Mouse (Mus musculus) limb, embryonic 14.5 days (tissue): ENCODE data around the gene Lpar6. TPM values are rescaled to one million over a fixed set of nuclear protein-coding genes. Genes with fewer than 3 reads are reported as not detected.

Experiments
- ATAC-seq: fragments of 200-750 bp; cut with Nextera tagmentation; 2 replicates; pipeline ENCODE4 v1.8.0; 2017; ENCODE audit warnings: low read depth, moderate number of reproducible peaks, moderate TSS enrichment; ENCODE audit not compliant: low FRiP score
- DNase-seq: peaks from one replicate; pipeline ENCODE4 v3.0.0-alpha.2; 2015; ENCODE audit warnings: low spot score
- H3K27ac ChIP-seq: fragments of 300-500 bp; sonication (generic); replicated peaks from 2 replicates; pipeline ENCODE4 v1.5.1; 2014; ENCODE audit warnings: low read depth, mild to moderate bottlenecking, low read length, moderate library complexity, mixed read lengths
- H3K27me3 ChIP-seq: fragments of 300-500 bp; sonication (generic); 2 replicates; pipeline ENCODE4 v1.6.1; 2014; ENCODE audit warnings: low read length, mixed read lengths; ENCODE audit not compliant: control insufficient read depth, insufficient read depth
- H3K36me3 ChIP-seq: fragments of 300-500 bp; sonication (generic); 2 replicates; pipeline ENCODE4 v1.6.1; 2014; ENCODE audit warnings: mild to moderate bottlenecking, low read length, moderate library complexity, mixed read lengths; ENCODE audit not compliant: control insufficient read depth, insufficient read depth
- H3K4me1 ChIP-seq: fragments of 300-500 bp; sonication (generic); 2 replicates; pipeline ENCODE4 v1.6.1; 2014; ENCODE audit warnings: antibody characterized with exemption, low read length, mixed read lengths; ENCODE audit not compliant: control insufficient read depth, insufficient read depth
- H3K4me2 ChIP-seq: fragments of 300-500 bp; sonication (generic); replicated peaks from 2 replicates; pipeline ENCODE4 v1.6.1; 2014; ENCODE audit warnings: low read depth, mild to moderate bottlenecking, low read length, moderate library complexity; ENCODE audit not compliant: severe bottlenecking
- H3K4me3 ChIP-seq: fragments of 300-500 bp; sonication (generic); replicated peaks from 2 replicates; pipeline ENCODE4 v1.5.1; 2014; ENCODE audit warnings: low read length
- H3K9ac ChIP-seq: fragments of 300-500 bp; sonication (generic); 2 replicates; pipeline ENCODE4 v1.6.1; 2014; ENCODE audit warnings: mild to moderate bottlenecking, low read depth, low read length, moderate library complexity; ENCODE audit not compliant: severe bottlenecking
- H3K9me3 ChIP-seq: fragments of 300-500 bp; sonication (generic); 2 replicates; pipeline ENCODE4 v1.6.1; 2016; ENCODE audit warnings: low read length; ENCODE audit not compliant: control insufficient read depth
- POLR2A ChIP-seq: fragments of 200-500 bp; IDR thresholded peaks from 2 replicates; pipeline ENCODE4 v1.8.0; 2012; ENCODE audit warnings: inconsistent platforms, mild to moderate bottlenecking, moderate library complexity, borderline replicate concordance; ENCODE audit not compliant: insufficient read depth, insufficient read length; ENCODE audit errors: extremely low read depth
- WGBS: fragments of 180-500 bp; shearing (Covaris S2); extraction: QIAGEN DNeasy Blood & Tissue Kit; methylation state at CpG from one replicate; pipeline ENCODE4 v1.1.7; 2014; 5-methylcytosine and 5-hydroxymethylcytosine counted together
- polyA plus RNA-seq, 2 experiments: library from polyadenylated mRNA; depleted of rRNA in 1 of 2; stranded (reverse) in 1 of 2; unstranded in 1 of 2; fragments of >200 nt; fragmentation: Nextera tagmentation in 1 of 2; extraction: Ambion mirVana in 1 of 2; gene quantifications; 2 replicates each; pipeline versions ENCODE4 v1.2.1 to v1.2.3; 2012 to 2014

The Lpar6 gene
- polyA plus RNA-seq, 2 experiments, result 9.2 to 12.6 TPM

DNA sequence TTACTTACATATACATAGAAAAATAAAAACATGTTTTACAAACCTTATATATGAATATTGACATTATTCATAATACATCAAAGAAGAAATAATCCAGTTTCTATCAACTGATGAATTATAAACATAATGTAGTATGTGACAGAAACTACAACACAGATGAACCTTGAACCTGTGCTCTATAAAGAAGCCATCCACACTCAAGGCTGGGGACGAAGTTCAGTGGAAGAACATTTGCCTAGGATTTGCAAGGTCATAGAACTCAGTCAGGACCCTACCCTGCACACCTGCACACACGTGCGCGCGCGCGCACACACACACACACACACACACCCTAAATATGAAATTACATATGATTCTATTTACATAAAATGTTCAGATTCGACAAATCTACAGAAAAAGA, 27.5 kb upstream of the Lpar6 start:
- Histone ChIP-seq H3K36me3 (peaks cover 3% of the 10 kb centered on the region; the same call in 1 of the 2 replicates), H3K27ac (no peak overlapping the region), H3K4me3 (no peak overlapping the region), H3K4me2 (no peak overlapping the region), H3K9me3 (no peaks in the 10 kb centered on the region), H3K4me1 (no peaks in the 10 kb centered on the region), H3K9ac (no peak overlapping the region), H3K27me3 (no peaks in the 10 kb centered on the region)
- no peak for DNase-seq
- WGBS, result 91% methylated on average over 8 of the region's 8 CpGs
- TF ChIP-seq POLR2A, result no peak
- ATAC-seq, result no peak

DNA sequence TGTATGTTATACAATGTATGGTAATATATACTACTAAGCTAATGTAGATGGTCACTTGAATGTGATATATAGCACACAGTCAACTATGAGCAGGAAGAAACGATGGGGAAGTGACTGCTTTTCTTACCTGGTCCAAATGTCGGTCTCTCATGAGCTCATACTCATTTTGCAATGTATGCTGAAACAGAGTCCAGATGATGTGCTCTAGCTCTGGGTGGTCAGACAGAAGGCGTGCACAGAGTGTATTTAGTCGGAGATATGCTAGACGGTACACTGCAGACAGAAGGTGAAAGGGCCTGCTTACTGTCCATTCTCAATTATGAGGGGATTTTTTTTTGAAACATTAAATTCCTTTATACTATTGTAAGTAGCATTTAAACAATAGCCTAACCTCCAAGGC, 26.2 kb upstream of the Lpar6 start:
- no peak overlapping the region for H3K4me2 ChIP-seq
- H3K27ac ChIP-seq, result no peak overlapping the region
- H3K4me1 ChIP-seq, result no peaks in the 10 kb centered on the region
- no peaks in the 10 kb centered on the region for H3K36me3 ChIP-seq
- ATAC-seq (no peak), DNase-seq (no peak)
- TF ChIP-seq POLR2A, result no peak
- no peaks in the 10 kb centered on the region for H3K9me3 ChIP-seq
- no peak overlapping the region for H3K9ac ChIP-seq
- H3K27me3 ChIP-seq, result no peaks in the 10 kb centered on the region
- 87% methylated on average over 5 of the region's 5 CpGs for WGBS
- H3K4me3 ChIP-seq, result no peak overlapping the region

DNA sequence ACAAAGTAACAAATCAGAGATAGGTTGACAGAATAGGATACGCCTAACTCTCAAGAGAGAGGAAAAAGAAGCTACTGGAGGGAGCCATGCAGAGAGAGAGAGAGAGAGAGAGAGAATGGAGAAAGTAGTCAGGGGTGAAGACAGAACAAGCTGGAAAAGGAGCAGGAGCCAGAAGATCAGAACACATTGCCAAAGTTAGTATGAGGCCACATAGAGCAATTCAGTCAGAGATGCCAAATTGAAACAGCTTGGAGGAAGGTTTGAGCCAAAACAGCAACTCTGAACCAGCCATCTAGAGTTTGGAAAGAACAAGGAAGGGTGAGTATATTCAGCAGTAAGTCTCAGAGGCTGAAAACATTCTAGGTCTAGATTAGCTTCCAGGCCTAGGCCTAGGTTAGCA, 20.6 kb upstream of the Lpar6 start:
- ATAC-seq (no peak), DNase-seq (no peak)
- H3K9me3 ChIP-seq, result no peaks in the 10 kb centered on the region
- no peaks in the 10 kb centered on the region for H3K27me3 ChIP-seq
- H3K9ac ChIP-seq, result no peak overlapping the region
- no peak overlapping the region for H3K4me2 ChIP-seq
- H3K36me3 ChIP-seq, result no peaks in the 10 kb centered on the region
- H3K4me1 ChIP-seq, result no peaks in the 10 kb centered on the region
- H3K27ac ChIP-seq, result no peak overlapping the region
- whole genome bisulfite sequencing, result 100% methylated on average over 1 of the region's 1 CpGs
- no peak overlapping the region for H3K4me3 ChIP-seq
- no peak for TF ChIP-seq POLR2A

DNA sequence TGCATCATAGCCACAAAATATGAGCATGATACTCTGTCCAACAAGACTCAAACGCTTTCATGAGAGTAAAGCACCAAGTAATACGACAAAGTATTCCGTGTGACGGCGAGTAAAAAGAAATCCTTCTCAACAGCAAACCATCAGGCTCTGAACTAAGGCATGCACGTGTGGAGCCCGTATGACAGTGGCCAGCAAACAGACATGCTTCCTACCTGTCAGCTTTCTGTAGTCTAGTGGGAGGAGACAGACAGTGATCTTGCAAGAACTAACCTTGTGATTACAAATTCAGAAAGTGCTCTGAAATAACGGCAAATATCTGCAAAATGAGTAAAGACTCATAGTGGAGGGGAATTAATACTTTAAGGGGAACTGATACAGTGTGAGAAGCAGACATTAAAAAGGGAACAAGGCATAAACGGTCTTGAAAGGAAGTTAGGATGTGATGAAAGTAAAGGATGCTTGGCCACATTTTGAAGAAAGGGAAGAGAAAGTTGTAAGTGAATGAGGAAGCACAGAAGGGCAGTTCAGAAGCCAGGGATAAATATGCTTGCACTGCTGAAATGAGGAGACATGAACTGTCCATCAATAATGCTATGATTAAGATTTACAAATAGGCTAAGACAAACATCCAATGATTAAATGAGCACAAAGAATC, 15.3 kb upstream of the Lpar6 start:
- ATAC-seq, result no peak
- Histone ChIP-seq H3K9me3 (no peaks in the 10 kb centered on the region), H3K4me2 (no peak overlapping the region), H3K36me3 (no peaks in the 10 kb centered on the region), H3K27ac (no peak overlapping the region), H3K4me3 (no peak overlapping the region), H3K4me1 (no peaks in the 10 kb centered on the region), H3K9ac (no peak overlapping the region), H3K27me3 (no peaks in the 10 kb centered on the region)
- no peak for TF ChIP-seq POLR2A
- DNase-seq, result no peak
- 87% methylated on average over 9 of the region's 9 CpGs for WGBS

DNA sequence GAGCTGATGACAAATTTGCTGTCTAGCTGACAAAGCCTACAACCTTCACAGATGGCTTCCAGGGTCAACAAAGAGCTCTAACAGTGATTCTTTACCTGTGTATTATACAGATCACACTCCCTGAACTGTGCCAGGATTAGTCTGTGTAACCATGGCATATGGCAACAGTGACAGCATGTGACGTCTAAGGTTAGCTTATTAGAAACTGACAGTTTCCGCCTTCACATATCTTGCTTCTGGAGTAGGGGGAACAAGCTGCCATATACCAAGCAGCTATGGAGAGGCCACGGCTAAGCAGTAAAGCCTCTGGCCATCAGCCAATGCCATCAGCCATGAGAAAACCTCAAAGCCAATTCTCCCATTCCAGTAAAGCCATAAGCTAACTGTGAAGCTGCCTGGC, 11.3 kb upstream of the Lpar6 start:
- DNase-seq (peak; percentile 37), ATAC-seq (no peak; the same call in 1 of the 2 replicates)
- 46% methylated on average over 3 of the region's 3 CpGs for WGBS
- H3K9me3 ChIP-seq, result no peaks in the 10 kb centered on the region
- no peak for TF ChIP-seq POLR2A
- H3K9ac ChIP-seq, result no peak overlapping the region
- H3K4me3 ChIP-seq, result no peak overlapping the region
- no peaks in the 10 kb centered on the region for H3K27me3 ChIP-seq
- H3K27ac ChIP-seq, result no peak overlapping the region
- H3K36me3 ChIP-seq, result no peaks in the 10 kb centered on the region
- H3K4me2 ChIP-seq, result no peak overlapping the region
- no peaks in the 10 kb centered on the region for H3K4me1 ChIP-seq
